Mouse (Mus musculus) ovary, postnatal 10 days (tissue): ENCODE measurements around the gene Cyfip1.

Experiments
- DNase-seq: peaks from one replicate; pipeline ENCODE4 v3.0.0; 2022; ENCODE audit warnings: low spot score

The Cyfip1 gene

DNA sequence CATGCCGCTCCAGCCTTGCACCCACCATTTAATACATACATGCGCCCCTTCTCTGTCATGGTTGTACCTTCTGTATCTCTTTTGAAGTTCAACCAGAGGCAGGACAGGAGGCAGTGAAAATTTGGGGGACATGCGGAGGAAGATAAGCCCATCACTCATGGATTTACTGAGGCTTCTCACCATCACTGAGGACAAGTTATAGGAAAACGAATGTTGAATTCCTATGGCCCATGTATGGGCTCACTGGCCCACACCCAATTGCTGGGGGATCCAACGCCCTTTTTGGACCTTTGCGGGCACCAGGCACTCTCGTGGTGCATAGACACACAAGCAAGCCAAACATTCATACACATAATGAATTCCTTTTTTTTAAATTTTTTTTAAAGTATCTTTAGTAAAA lies at the start of gene Cyfip1:
Cyfip1 (plus strand) TSS at position 301 of the 400 bp plus-strand sequence.
- no peak for DNase-seq

DNA sequence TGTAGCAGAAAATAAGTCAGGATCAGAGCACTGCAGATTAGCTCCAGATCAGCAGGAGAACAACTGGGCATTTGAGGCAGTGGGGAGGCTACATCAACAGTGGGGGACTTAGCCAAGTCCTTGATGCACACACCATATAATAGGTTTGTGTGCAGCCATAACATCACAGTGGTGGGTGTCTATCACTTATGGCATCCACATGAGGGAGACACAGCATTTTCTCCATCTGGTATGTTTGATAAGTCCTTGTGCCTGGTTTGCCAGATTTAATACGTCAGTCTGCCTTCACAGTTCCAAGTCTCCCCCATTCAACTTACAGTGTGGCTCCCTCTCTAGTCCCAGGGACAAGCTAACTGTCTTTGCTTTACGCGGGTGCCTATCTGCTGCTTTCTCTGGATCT lies 49.3 kb upstream of the Cyfip1 start:
- no peak for DNase-seq

GRCm38 (mm10) chr7:55793236-55793951 lies 48.2 kb upstream of the Cyfip1 start:
- no peak for DNase-seq

DNA sequence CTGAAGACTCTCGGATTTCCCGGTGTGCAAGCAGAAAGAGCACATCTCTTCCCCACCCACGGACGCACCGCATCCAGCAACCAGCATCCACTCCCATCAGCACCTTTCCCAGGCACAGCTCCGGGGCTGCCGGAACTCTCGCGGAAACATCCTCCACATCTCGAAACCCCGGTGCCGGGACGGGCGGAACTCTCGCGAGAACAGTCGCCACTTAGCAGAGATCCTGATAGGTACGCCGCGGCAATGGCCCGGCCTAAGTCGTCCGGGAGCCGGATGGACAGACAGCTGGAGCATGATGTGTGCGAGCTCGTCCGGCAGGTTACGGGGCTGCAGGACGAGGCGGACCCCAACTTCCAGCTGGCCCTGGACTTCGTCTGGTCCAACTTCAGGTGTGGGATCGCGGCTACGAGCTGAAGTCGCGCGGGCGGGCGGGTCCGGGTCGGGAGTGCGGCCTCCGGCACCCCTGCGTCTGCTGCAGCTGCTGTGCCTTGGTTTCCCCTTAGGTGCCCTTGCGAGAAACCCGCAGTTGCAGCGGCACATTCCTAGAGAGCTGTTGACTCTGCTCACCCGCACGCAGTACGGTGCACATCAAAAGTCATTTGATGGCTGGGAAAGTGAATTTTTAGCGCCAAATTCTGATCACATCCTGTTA lies 47.5 kb upstream of the Cyfip1 start, which contains the start of gene Tubgcp5:
Tubgcp5 (plus strand) TSS at position 203 of the 652 bp plus-strand sequence.
- DNase-seq, result peak; percentile 89

DNA sequence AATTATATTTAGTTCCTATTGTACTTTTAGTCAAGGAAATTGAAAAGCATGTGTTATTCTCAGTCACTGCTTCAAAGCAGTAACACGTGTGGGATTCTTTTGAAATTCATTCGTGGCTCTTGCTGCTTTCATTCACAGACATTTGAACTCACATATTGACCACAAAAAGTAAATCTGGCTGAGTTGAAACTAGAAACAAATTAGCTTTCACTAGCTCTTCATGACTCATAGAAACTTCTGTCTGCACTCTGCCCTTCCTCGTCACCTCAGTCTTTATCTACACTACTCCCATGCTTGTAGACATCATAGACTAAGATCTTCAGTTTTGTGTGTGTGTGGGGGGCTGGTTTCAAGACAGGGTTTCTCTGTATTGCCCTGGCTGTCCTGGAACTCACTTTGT lies 41.6 kb upstream of the Cyfip1 start:
- DNase-seq, result no peak

DNA sequence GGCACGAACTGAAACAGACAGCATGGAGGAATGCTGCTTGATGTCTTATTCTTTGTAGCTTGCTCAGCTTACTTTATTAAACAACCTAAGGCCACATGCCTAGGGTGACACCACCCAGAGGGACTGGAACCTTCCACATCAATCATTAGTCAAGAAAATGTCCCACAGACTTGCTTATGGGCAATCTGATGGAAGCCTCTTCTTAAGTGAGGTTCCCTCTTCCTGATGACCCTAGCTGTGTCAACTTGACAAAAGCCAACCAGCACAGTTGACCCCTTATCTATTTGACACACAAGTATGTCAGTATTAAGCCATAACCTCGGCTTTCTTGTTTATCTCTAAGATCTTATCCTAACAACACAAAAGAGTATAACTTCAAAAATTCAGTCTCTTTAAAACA lies 31.6 kb upstream of the Cyfip1 start:
- no peak for DNase-seq

DNA sequence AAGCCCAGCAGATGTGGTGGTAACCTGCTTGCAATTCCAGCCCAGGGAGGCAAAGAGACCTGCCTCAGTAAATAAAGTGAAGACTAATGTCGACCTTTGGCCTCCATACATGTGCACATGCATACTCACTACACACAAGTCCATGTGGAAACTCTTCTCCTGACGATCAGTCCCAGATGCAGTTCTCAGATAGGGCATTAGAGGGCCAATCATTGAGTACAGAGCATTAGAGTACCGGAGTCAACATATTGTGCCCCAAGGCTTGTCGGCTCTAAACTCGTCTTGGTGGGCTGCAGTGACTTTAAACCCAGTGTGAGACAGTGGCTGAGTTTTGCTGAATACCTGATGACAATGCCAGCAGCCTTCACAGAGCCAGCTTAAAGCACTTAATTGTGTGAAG lies 17.1 kb upstream of the Cyfip1 start:
- DNase-seq, result no peak

GRCm38 (mm10) chr7:55827551-55827950 lies 14.0 kb upstream of the Cyfip1 start:
- no peak for DNase-seq

GRCm38 (mm10) chr7:55836877-55837276 lies 4.7 kb upstream of the Cyfip1 start:
- DNase-seq, result no peak

DNA sequence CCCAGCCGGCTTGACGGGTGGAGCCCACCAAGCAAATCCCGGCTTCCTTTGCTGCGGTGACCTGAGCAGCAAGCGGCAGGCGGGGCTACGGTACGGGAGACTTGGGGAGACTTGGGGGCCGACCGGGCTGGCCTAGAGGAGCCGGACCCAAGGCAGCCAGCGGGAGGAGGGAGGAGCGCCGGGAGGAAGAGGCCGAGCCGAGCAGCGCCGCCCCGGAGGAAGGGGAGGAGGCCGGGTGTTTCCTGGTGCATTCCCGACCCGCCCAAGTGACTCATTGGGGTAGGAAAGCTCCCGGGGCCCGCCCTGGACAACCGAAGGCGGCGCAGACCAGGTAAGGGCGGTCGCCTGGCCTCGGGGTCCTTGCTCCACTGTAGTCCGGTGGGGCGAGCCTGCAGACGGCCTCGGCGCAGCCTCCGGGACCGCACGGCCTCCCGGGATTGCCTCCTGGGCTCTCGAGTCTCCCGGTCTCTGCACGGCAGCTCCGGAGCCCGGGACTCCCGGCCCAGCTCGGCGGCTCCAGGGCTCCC lies 495 bp downstream of the Cyfip1 start:
- peak; percentile 84 for DNase-seq

DNA sequence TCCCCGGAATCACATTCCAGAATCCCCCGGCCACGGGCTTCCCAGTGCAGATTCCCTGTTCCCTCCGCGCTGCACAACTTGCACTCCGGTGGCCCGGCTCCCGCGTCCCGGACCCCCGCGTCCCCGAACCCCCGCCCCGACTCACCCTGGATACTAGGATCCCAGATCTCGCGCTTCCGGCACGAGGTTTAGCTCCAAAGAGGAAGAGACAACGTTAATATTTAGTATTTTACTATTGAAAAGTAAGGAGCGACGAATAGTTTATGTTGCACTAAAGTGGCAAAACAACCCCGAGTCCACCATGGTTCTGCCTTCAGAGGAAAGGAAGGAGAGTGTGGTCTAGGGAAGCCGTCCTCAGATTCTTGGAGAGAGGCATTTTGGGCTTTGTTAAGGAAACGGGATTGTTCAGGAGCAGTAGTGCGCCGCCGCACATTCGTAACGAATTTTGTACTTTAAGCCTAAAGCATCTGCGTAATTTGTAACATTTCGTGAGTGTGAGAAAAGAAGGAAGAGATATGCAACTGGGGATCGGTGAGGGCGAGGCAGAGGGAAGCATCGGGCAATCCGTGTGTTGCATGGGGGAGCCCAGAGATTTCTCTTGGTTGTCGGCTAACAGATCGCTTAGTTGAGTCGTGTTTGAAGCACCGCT lies 1.1 kb downstream of the Cyfip1 start:
- no peak for DNase-seq

DNA sequence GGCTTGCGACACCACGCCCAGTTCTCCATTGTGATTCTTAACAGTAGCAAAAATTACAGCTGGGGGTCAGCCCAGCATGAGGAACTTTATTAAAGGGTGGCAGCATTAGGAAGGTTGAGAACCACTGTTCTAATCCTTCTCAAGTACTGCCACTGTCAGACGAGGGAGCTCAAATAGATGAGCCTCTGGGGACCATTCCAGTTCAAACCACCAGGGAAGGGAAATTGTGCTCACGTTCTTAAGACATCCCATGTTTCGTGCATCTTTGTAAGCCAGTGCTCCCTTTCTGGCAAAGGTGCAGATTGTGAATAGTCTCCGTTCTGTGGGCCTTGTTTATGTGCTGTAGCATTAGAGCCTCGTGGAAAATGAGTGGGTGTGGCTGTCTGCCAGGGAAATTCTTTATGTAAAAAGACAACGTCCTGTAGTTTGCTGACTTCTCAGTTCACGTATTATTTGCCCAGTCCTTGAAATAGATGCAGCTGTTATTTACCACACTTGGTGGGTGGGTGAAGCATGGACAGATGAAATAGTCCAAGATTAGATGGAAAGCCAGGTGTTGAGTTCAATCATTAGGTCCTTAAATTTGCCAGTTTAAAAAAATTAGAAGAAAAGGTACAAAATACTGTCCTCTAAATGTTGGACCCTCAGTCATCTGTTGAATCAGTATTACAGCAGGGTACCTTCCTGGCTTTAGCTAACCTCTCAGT lies 5.2 kb downstream of the Cyfip1 start:
- no peak for DNase-seq

DNA sequence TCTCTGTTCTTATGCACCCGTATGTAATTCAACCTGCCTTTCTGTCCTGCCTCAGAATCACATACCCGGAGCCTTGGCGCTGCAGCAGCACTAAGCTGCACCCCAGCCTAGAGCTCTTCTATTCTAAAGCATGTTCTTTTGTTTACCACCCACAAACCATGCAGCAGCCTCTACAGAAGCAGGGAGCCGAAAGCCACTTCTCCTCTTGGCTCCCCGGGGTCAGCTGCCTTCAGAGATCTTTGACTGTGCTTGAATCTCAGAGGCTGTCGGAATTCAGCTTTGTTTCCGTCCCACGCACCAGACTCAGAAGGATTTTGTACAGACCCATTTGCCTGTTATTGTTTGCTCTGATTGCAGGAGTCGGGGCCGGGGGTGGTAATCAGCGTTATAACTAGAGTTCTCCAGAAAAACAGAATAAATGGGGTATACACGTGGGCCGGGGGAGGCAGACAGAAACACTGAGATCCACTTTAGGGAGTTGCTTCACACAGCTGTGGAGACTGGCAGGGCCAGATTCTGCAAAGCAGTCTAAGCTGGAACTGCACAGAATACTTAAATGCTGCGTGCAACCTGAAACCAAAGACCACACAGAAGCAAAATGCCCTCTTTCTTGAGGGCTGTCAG lies 8.5 kb downstream of the Cyfip1 start:
- no peak for DNase-seq

DNA sequence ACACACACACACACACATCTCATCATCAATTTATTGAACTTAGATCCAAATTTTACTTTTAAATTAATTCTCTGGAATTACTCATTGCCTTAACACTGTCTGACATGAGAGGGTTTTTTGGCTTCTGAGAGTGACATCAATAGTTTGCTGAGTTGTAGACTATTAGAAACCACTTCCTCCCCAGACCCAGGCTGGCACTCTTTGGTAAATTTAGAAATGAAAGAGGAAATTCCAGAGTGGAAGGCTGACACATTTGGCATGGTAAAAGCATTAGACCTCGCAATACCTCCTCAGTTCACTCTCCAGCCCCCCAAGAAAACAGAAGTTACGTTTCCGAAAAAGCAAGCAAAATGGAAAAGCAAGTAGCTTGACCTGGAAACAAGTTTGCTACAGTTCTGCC lies 11.2 kb downstream of the Cyfip1 start:
- no peak for DNase-seq

GRCm38 (mm10) chr7:55855597-55855996 lies 14.1 kb downstream of the Cyfip1 start:
- DNase-seq, result no peak

DNA sequence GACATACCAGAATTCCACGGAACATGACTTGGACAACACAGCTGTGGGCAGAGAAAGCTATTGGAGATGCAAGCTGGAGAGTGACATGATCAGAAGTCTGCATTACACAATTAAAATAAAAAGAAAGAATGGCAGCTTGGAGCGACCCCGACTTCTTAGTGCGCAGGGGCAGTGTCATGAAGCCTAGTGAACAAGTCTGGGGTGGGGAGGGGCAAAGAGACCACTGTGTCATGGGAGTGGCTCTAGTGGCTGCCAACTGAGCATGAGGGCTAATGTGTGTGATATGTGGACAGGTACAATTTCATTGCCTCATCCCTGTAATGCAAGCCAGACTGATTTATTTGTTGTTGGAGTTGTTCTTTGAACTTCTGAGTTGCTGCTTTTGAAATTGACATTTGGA lies 15.2 kb downstream of the Cyfip1 start:
- DNase-seq, result no peak

DNA sequence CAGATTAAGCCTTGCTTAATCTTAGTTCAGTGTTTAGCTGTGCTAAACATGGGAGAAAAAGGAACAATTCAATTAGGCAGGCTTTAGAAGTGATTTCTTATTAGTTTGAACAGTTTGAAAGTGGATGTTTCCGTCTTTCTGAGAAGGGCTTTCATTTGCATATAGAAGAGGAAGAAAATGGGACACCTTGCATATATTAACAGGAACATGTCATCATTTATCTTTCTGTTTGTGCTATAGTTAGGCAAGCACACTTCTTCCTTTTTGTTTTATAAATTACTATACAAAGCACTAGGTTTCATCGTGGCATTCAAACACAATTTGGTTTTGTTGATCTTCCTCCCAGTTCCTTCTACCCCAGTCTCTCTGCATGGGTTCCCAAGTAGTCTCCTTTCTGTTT lies 16.2 kb downstream of the Cyfip1 start:
- DNase-seq, result no peak

DNA sequence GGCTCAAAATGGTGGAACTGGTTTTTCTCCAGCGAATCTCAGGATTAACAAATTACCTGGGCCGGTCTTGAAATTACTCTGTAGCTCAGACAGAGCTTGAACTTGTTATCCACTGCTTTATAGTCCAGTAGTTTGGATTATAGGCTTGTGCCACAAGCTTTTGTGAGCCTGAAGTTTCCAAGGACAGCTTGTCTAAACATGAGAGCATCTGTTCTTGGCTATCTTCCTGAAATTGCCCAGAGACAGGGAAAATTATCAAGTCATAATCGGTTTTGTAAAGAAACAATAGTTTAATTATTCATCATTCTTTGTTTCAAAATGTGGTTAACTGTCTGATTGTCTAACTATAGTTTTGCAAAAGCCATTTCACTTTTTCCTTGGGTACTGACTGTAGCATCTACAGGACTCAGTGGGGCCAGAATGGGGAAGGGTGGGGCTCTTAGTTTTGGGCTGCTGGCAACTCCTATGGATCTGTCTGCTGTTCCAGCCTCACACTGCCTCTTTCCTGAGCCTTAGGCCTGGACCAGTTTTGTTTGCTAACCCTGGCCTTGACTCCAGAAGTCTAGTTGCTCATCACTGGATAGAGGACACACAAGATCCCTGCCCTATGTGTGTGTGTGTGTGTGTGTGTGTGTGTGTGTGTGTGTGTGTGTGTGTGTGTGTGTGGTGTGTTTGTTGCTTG lies 17.4 kb downstream of the Cyfip1 start:
- DNase-seq, result no peak

- DNase-seq, result no peak
These were observed 17.9 kb downstream of the Cyfip1 start for GRCm38 (mm10) chr7:55859518-55859872.

GRCm38 (mm10) chr7:55859956-55860355 lies 18.4 kb downstream of the Cyfip1 start:
- no peak for DNase-seq

DNA sequence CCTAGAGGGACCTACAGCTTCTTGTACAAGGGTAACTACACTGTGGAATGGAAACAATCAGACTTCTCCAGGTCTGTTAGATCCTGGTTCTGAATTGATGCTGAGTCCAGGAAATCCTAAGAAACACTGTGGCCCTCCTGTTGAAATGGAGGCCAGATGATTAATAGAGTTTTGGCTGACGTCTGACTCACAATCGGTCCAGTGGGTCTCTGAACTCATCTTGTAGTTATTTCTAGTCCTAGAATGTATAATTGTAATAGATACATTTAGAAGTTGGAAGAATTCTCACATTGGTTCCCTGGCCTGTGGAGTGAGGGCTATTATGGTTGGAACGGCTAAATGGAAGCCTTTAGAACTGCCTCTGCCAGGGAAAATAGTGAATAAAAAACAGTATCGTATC lies 19.6 kb downstream of the Cyfip1 start:
- no peak for DNase-seq
